Mouse (Mus musculus): ENCODE data around the gene Capn12. TPM values are rescaled to one million over a fixed set of nuclear protein-coding genes. Genes with fewer than 3 reads are reported as not detected.
A peak's percentile ranks its signal among the peaks of the same experiment; 100 is the strongest.
"Not testable (repeated sequence)": the region's sequence is repeated elsewhere in the genome, so short reads cannot be mapped to it uniquely, and the experiment has no call there.

The Capn12 gene
- polyA plus RNA-seq, 1 experiment from 2014 or later = 0.57 TPM

DNA sequence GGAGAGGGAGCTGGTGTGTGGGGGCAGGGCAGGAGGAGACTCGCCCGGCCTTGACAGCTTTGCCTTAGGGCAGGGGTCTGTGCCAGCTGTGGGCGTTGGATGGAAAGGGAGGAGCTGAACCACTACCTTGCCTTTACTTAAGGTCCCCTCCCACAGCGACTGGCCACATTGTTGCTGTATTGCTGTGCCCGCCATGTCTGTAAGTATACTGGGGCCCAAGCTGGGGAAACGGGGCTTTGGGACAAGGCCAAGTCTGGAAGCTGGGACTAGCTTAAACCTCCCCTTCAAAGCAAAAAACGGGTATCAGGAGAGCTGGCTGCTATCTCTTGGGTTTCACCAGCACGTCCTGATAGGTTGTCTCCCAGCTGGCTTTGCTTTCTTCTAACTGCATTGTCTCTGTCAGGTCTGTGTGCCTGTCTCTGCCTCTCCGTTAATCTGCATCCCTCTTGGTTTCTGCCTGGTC lies 16.9 kb upstream of the Capn12 start:
- Histone ChIP-seq H3K36me3 (replicated peaks) (no peaks in the 10 kb centered on the region), H3K9ac (no peak overlapping the region), H3K9me3 (0 out of 2 replicates have a peak, but pooled peaks cover 5% of the 10 kb centered on the region), H3K27me3 (no peaks in the 10 kb centered on the region), H3K4me3 (replicated peaks) (no peak overlapping the region), H3K4me2 (peak overlapping the region; percentile 6; the same call in 1 of the 2 replicates), H3K4me1 (peaks cover 11% of the 10 kb centered on the region), H3K27ac (no peak overlapping the region)
- WGBS = 38% methylated on average over 9 of the region's 9 CpGs
- ATAC-seq (ENCODE audit: low FRiP score) = no peak

GRCm38 (mm10) chr7:28865481-28866300 lies 15.5 kb upstream of the Capn12 start:
- Histone ChIP-seq H3K4me1 (peaks cover 11% of the 10 kb centered on the region), H3K4me3 (replicated peaks) (peak overlapping the region; percentile 21), H3K9me3 (0 out of 2 replicates have a peak, but pooled peaks cover 4% of the 10 kb centered on the region), H3K27me3 (no peaks in the 10 kb centered on the region), H3K9ac (peak overlapping the region; percentile 25; the same call in 1 of the 2 replicates), H3K4me2 (peak overlapping the region; percentile 50), H3K36me3 (replicated peaks) (no peaks in the 10 kb centered on the region), H3K27ac (no peak overlapping the region)
- peak; percentile 63; the same call in 1 of the 2 replicates for ATAC-seq (ENCODE audit: low FRiP score)
- 50% methylated on average over 33 of the region's 33 CpGs for WGBS

DNA sequence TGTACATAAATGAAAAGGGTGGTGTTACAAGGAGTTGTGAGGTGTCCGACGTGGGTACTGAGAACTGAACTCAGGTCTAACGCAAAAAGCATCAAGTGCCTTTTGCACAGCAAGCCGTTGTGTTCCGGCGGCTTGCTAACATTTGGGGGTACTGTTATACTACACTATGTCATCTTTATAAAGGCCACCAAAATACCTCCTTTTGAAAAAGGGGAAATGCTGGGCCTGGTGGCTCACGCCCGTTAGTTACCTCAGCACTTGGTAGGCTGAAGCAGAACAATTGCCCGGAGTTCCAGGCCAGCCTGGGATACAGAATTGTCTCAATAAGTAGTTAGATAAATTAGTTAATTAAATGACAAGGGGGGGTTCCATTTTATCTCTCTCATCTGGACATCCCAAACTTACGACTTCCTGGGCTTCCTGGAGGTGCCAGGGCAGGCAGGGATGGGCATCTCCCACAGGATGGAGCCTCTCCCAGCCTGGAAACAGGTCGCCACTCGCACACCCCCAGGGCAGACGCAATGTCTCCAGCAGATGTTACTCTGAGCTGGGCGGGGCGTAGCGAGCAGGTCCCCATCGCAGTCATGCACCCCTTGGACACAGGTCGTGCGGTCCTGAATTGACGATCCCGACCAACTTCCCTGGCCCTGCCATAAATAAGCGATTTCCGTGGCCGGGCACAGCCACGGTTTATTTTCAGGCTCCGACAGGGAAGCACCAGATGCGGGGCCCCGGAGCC lies 14.3 kb upstream of the Capn12 start:
- WGBS = 92% methylated on average over 28 of the region's 28 CpGs
- ATAC-seq (ENCODE audit: low FRiP score) = no peak
- H3K9me3 ChIP-seq = no peaks in the 10 kb centered on the region
- no peaks in the 10 kb centered on the region for H3K36me3 ChIP-seq (replicated peaks)
- H3K27ac ChIP-seq = no peak overlapping the region
- peaks cover 11% of the 10 kb centered on the region for H3K4me1 ChIP-seq
- no peaks in the 10 kb centered on the region for H3K27me3 ChIP-seq
- H3K4me3 ChIP-seq (replicated peaks) = no peak overlapping the region
- no peak overlapping the region for H3K4me2 ChIP-seq
- H3K9ac ChIP-seq = no peak overlapping the region

DNA sequence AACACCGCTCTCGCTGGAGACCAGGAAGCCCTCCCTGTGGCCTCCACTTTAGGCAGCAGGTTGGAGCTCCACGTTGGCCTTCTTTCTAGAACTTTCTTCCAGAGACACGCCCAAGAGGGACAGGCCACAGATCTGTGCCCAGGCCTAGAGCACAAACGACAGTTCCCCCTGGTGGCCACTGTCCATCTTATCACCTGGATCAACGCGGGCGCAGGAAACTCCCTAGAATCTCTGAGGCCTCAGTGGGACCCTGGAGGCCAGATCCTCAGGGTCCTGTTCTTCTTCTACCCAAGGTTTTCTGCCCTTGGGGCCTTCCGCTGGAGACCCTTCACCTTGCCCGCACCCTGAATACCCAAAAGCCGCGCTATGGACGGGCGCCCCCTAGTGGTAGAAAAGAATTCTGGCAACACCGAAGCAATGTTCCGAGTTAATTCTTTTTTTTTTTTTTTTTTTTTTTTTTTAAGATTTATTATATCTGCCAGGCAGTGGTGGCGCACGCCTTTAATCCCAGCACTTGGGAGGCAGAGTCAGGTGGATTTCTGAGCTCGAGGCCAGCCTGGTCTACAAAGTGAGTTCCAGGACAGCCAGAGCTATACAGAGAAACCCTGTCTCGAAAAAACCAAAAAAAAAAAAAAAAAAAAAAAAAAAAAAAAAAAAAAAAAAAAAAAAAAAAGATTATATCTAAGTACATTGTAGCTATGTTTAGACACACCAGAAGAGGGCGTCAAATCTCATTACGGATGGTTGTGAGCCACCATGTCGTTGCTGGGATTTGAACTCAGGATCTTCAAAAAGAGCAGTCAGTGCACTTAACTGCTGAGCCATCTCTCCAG lies 13.5 kb upstream of the Capn12 start:
- not testable (repeated sequence) for H3K4me2 ChIP-seq; H3K4me3 ChIP-seq (replicated peaks); H3K27ac ChIP-seq; H3K9me3 ChIP-seq; H3K27me3 ChIP-seq; H3K9ac ChIP-seq; H3K36me3 ChIP-seq (replicated peaks); ATAC-seq (ENCODE audit: low FRiP score)
- H3K4me1 ChIP-seq = peaks cover 11% of the 10 kb centered on the region
- 30% methylated on average over 23 of the region's 23 CpGs for WGBS

GRCm38 (mm10) chr7:28870901-28871664 lies 10.1 kb upstream of the Capn12 start:
- 0 out of 2 replicates have a peak, but pooled peaks cover 2% of the 10 kb centered on the region for H3K4me1 ChIP-seq
- no peak overlapping the region for H3K27ac ChIP-seq
- WGBS = 91% methylated on average over 24 of the region's 24 CpGs
- no peaks in the 10 kb centered on the region for H3K9me3 ChIP-seq
- H3K27me3 ChIP-seq = no peaks in the 10 kb centered on the region
- no peak for ATAC-seq (ENCODE audit: low FRiP score)
- H3K4me2 ChIP-seq = no peak overlapping the region
- no peaks in the 10 kb centered on the region for H3K36me3 ChIP-seq (replicated peaks)
- H3K9ac ChIP-seq = no peak overlapping the region
- no peak overlapping the region for H3K4me3 ChIP-seq (replicated peaks)

- Histone ChIP-seq H3K27ac (no peak overlapping the region), H3K4me2 (no peak overlapping the region)
- ATAC-seq (ENCODE audit: low FRiP score) = no peak
These were observed 6.7 kb upstream of the Capn12 start for GRCm38 (mm10) chr7:28874565-28874964.

DNA sequence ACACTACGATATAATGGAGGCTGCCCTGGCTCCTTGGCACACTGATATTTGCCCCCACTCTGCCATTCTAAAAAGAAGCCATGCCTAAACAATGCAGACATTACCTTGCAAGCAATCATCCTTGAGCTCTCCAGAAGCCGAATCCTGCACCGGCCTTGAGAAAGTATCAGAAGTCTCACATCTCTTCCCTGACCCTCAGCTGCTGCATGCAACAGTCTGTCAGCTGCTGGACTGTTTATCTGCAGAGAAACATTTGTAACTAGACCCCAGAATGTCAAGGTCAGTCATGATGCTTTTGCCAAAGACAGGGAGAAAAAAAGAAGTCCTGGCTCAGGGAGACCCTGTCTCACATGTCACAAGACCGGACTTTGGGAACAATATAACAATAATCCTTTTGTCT lies 5.1 kb upstream of the Capn12 start:
- ATAC-seq (ENCODE audit: low FRiP score) = no peak

More at GRCm38 (mm10) chr7:28874565-28874964, 6.7 kb upstream of the Capn12 start:
- Histone ChIP-seq H3K4me3 (replicated peaks) (no peak overlapping the region), H3K9ac (no peak overlapping the region), H3K4me1 (no peaks in the 10 kb centered on the region), H3K27me3 (no peaks in the 10 kb centered on the region), H3K36me3 (replicated peaks) (no peaks in the 10 kb centered on the region), H3K9me3 (no peaks in the 10 kb centered on the region)
- WGBS = 76% methylated on average over 2 of the region's 2 CpGs

GRCm38 (mm10) chr7:28877155-28877554 lies 4.1 kb upstream of the Capn12 start:
- Histone ChIP-seq H3K4me3 (replicated peaks) (no peak overlapping the region), H3K9ac (no peak overlapping the region), H3K4me1 (0 out of 2 replicates have a peak, but pooled peaks cover 4% of the 10 kb centered on the region), H3K9me3 (no peaks in the 10 kb centered on the region), H3K36me3 (replicated peaks) (no peaks in the 10 kb centered on the region), H3K27me3 (no peaks in the 10 kb centered on the region), H3K27ac (no peak overlapping the region), H3K4me2 (no peak overlapping the region)
- no peak for ATAC-seq (ENCODE audit: low FRiP score)
- 87% methylated on average over 7 of the region's 7 CpGs for whole genome bisulfite sequencing

More for the DNA sequence above, 5.1 kb upstream of the Capn12 start:
- H3K4me2 ChIP-seq = no peak overlapping the region
- H3K9ac ChIP-seq = no peak overlapping the region
- 77% methylated on average over 4 of the region's 4 CpGs for WGBS
- no peak overlapping the region for H3K27ac ChIP-seq
- 0 out of 2 replicates have a peak, but pooled peaks cover under 1% of the 10 kb centered on the region for H3K4me1 ChIP-seq
- H3K9me3 ChIP-seq = no peaks in the 10 kb centered on the region
- no peak overlapping the region for H3K4me3 ChIP-seq (replicated peaks)
- no peaks in the 10 kb centered on the region for H3K36me3 ChIP-seq (replicated peaks)
- no peaks in the 10 kb centered on the region for H3K27me3 ChIP-seq

GRCm38 (mm10) chr7:28877856-28878255 lies 3.4 kb upstream of the Capn12 start:
- 78% methylated on average over 4 of the region's 4 CpGs for WGBS

GRCm38 (mm10) chr7:28879606-28880005 lies 1.6 kb upstream of the Capn12 start:
- Histone ChIP-seq H3K36me3 (replicated peaks) (no peaks in the 10 kb centered on the region), H3K9me3 (no peaks in the 10 kb centered on the region), H3K4me3 (replicated peaks) (no peak overlapping the region), H3K27me3 (no peaks in the 10 kb centered on the region), H3K9ac (no peak overlapping the region), H3K4me2 (no peak overlapping the region), H3K4me1 (0 out of 2 replicates have a peak, but pooled peaks cover 4% of the 10 kb centered on the region), H3K27ac (no peak overlapping the region)
- WGBS = 80% methylated on average over 7 of the region's 7 CpGs
- ATAC-seq (ENCODE audit: low FRiP score) = no peak

More at GRCm38 (mm10) chr7:28877856-28878255, 3.4 kb upstream of the Capn12 start:
- H3K9me3 ChIP-seq = no peaks in the 10 kb centered on the region
- H3K36me3 ChIP-seq (replicated peaks) = no peaks in the 10 kb centered on the region
- no peak overlapping the region for H3K4me3 ChIP-seq (replicated peaks)
- 0 out of 2 replicates have a peak, but pooled peaks cover 4% of the 10 kb centered on the region for H3K4me1 ChIP-seq
- H3K4me2 ChIP-seq = no peak overlapping the region
- no peaks in the 10 kb centered on the region for H3K27me3 ChIP-seq
- no peak overlapping the region for H3K27ac ChIP-seq
- ATAC-seq (ENCODE audit: low FRiP score) = no peak
- H3K9ac ChIP-seq = no peak overlapping the region

DNA sequence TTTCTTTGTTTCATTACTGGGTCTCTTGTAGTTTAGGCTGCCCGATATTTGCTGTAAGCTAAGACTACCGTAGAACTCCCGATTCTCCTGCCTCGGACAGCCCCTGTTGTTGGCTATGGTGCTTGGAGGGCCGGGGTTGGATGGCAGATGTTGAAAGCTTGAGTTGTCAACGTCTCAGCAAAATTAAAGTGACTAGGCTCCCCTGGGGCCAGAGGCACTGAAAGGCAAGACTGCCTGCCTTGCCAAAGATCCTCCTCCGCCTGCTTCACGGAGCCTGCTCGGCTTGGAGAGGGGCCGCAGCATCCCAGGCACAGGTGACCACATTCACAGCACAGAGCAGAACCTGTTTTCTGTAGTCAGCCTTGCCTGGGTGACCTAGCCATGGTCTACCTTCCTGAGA lies 668 bp upstream of the Capn12 start:
- Histone ChIP-seq H3K36me3 (replicated peaks) (no peaks in the 10 kb centered on the region), H3K27me3 (no peaks in the 10 kb centered on the region), H3K27ac (no peak overlapping the region), H3K9me3 (no peaks in the 10 kb centered on the region), H3K4me1 (0 out of 2 replicates have a peak, but pooled peaks cover 4% of the 10 kb centered on the region), H3K4me2 (no peak overlapping the region), H3K9ac (no peak overlapping the region), H3K4me3 (replicated peaks) (no peak overlapping the region)
- ATAC-seq (ENCODE audit: low FRiP score) = no peak
- WGBS = 82% methylated on average over 10 of the region's 10 CpGs
